Mouse (Mus musculus) forebrain, embryonic 14.5 days (tissue): Measurements from ENCODE around the gene Cul7. TPM values are rescaled to one million over a fixed set of nuclear protein-coding genes. Genes with fewer than 3 reads are reported as not detected.

Experiments
- ATAC-seq: fragments of 200-750 bp; cut with Nextera tagmentation; 2 replicates; pipeline ENCODE4 v1.8.0; 2017; ENCODE audit warnings: mild to moderate bottlenecking, moderate library complexity
- DNase-seq: peaks from one replicate; pipeline ENCODE4 v3.0.0-alpha.2; 2015; ENCODE audit warnings: low spot score
- H3K27ac ChIP-seq: fragments of 300-500 bp; sonication (generic); 2 replicates; pipeline ENCODE4 v1.5.1; 2014; ENCODE audit warnings: low read depth, mild to moderate bottlenecking, control low read depth, low read length, moderate library complexity
- H3K27me3 ChIP-seq: fragments of 300-500 bp; sonication (generic); replicated peaks from 2 replicates; pipeline ENCODE4 v1.6.1; 2014; ENCODE audit warnings: low read length, control low read depth, mixed read lengths; ENCODE audit not compliant: control insufficient read depth, insufficient read depth
- H3K36me3 ChIP-seq: fragments of 300-500 bp; sonication (generic); 2 replicates; pipeline ENCODE4 v1.6.1; 2014; ENCODE audit warnings: low read length, control low read depth; ENCODE audit not compliant: control insufficient read depth, insufficient read depth
- H3K4me1 ChIP-seq: fragments of 300-500 bp; sonication (generic); 2 replicates; pipeline ENCODE4 v1.6.1; 2014; ENCODE audit warnings: antibody characterized with exemption, low read length, control low read depth; ENCODE audit not compliant: control insufficient read depth, insufficient read depth
- H3K4me2 ChIP-seq: fragments of 300-500 bp; sonication (generic); 2 replicates; pipeline ENCODE4 v1.6.1; 2014; ENCODE audit warnings: mild to moderate bottlenecking, control low read depth, low read length
- H3K4me3 ChIP-seq: fragments of 300-500 bp; sonication (generic); 2 replicates; pipeline ENCODE4 v1.5.1; 2014; ENCODE audit warnings: low read depth, low read length, control low read depth
- H3K9ac ChIP-seq: fragments of 300-500 bp; sonication (generic); 2 replicates; pipeline ENCODE4 v1.6.1; 2014; ENCODE audit warnings: mild to moderate bottlenecking, low read length, control low read depth, moderate library complexity
- H3K9me3 ChIP-seq: fragments of 300-500 bp; sonication (generic); replicated peaks from 2 replicates; pipeline ENCODE4 v1.6.1; 2016; ENCODE audit warnings: low read length, control low read depth, mixed read lengths; ENCODE audit not compliant: control insufficient read depth
- WGBS: fragments of 180-500 bp; shearing (Covaris S2); extraction: QIAGEN DNeasy Blood & Tissue Kit; methylation state at CpG from one replicate; pipeline ENCODE4 v1.1.7; 2014; 5-methylcytosine and 5-hydroxymethylcytosine counted together
- polyA plus RNA-seq: library from polyadenylated mRNA; unstranded; fragments of >200 nt; fragmentation: Nextera tagmentation; extraction: Ambion mirVana; gene quantifications from 2 replicates; pipeline ENCODE4 v1.2.1, GENCODE M21; 2014

Cul7 gene
- polyA plus RNA-seq, 1 experiment from 2014 or later: 28.3 TPM

DNA sequence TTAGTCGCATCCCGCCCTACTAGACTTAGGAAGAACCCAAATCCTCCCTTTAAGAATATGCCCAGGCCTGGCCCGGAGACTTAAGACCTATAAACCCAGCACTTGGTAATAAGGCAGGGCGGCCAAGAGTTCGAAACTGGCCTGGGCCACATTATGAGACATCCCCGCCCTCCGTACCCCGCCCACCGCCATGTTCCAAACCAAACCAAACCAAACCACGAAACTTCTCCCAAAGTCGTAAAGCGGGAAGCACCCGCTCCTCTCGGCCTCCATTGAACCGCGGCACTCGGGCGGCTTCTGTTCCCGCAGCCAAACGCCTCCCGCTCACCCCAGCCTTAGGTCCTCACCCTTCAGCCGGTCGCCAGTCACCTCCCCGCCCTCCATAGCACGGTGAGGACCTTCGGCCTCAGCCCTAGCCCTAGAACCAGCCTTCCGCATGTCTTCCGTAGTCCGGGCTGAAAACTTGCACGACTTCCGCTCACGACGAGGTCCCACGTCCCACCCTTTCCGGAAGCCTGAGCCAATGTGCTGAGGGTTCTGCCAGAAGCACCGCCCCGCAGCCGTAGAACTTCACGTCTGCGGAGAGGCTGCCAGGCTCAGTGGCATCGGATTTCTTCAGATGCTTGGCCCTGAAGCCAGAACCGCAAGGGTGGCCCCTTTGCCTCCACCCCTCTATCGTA is 23.9 kb downstream of the Cul7 start, which contains the start of gene Rrp36:
Gene Rrp36 (minus strand): TSS at position 503 of the 680 bp plus-strand sequence.
- under 1% methylated on average over 43 of the region's 43 CpGs for WGBS
- ATAC-seq: peak; percentile 95
- H3K4me3 ChIP-seq: peak within 1 kb of the TSS; percentile 67
- H3K4me1 ChIP-seq: peaks cover 8% of the 10 kb centered on the region
- DNase-seq: peak; percentile 96
- H3K27ac ChIP-seq: peak within 1 kb of the TSS; percentile 49
- no peaks in the 10 kb centered on the region for H3K9me3 ChIP-seq
- H3K27me3 ChIP-seq: no peaks in the 10 kb centered on the region
- H3K36me3 ChIP-seq: peaks cover 63% of the 10 kb centered on the region
- H3K9ac ChIP-seq: peak within 1 kb of the TSS; percentile 74
- peak within 1 kb of the TSS; percentile 91 for H3K4me2 ChIP-seq

DNA sequence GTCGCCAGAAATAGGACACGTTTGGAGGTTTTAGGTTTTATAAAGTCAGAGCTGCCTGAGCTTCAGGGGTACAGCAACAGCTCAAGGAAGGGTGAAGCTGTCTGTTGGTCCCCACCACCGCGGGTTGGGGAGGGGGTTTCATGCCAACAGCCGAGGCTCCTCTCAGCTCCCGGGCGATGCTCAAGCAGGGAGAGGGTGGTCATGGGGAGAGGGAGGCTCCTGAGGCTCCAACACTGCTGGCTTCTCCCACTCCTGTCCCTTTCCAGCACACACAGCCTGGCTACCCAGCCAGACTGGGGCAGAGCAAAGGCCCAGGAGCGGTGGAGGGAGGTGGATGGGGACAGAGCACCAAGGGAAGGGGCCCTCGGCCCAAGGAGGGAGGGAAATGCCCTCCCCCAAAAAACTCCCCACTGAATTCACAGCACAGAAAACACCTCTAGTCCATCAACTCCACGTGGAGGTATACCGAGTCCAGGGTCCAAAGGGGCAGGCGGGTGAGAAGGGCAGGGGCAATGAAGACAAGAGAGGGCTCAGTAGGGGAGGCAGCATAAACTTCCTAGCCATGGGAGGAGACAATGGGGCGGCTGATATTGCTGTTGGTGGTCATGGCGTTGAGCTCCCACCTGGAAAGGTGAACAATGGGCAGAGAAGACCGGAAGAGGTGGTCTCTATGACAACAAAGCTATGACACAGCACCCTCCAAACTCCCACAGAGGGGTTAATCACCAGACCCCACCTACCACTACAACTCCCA is 24.6 kb downstream of the Cul7 start:
- Histone ChIP-seq H3K9ac (peak overlapping the region; percentile 3; the same call in 1 of the 2 replicates), H3K4me3 (peak overlapping the region; percentile 67), H3K4me1 (peaks cover 15% of the 10 kb centered on the region), H3K4me2 (peak overlapping the region; percentile 91), H3K36me3 (peaks cover 56% of the 10 kb centered on the region), H3K27me3 (no peaks in the 10 kb centered on the region), H3K9me3 (no peaks in the 10 kb centered on the region), H3K27ac (peak overlapping the region; percentile 10)
- ATAC-seq: peak; percentile 28
- WGBS: 24% methylated on average over 15 of the region's 15 CpGs
- DNase-seq: no peak

DNA sequence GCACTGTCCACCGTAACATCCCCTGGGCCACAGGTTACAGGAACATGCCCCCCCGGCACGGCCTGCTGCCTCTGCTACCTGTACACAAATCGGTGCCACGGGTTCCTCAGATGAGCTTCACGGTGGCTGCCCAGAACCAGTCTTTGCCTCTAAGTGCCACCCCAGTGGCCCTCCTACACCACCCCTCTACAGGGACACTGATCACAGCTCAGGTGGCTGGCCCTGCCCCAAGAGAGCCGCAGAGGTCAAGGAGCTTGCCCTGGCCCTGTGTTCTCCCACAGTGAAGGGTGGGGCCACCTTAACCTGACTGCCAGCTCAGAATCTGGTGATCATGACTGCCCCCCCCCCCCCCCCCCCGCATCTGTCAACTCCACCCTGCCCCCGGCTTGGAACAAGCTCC is 28.3 kb downstream of the Cul7 start, which contains the start of gene Mea1:
Gene Mea1 (plus strand): TSS at position 378 of the 400 bp plus-strand sequence.
- WGBS: 92% methylated on average over 8 of the region's 9 CpGs
- no peak for ATAC-seq
- no peak within 1 kb of the TSS for H3K27ac ChIP-seq
- H3K4me2 ChIP-seq: peak within 1 kb of the TSS; percentile 77
- H3K4me3 ChIP-seq: peak within 1 kb of the TSS; percentile 80
- no peaks in the 10 kb centered on the region for H3K9me3 ChIP-seq
- H3K36me3 ChIP-seq: peaks cover 45% of the 10 kb centered on the region
- H3K9ac ChIP-seq: peak within 1 kb of the TSS; percentile 76
- no peaks in the 10 kb centered on the region for H3K27me3 ChIP-seq
- DNase-seq: no peak
- peaks cover 21% of the 10 kb centered on the region for H3K4me1 ChIP-seq

DNA sequence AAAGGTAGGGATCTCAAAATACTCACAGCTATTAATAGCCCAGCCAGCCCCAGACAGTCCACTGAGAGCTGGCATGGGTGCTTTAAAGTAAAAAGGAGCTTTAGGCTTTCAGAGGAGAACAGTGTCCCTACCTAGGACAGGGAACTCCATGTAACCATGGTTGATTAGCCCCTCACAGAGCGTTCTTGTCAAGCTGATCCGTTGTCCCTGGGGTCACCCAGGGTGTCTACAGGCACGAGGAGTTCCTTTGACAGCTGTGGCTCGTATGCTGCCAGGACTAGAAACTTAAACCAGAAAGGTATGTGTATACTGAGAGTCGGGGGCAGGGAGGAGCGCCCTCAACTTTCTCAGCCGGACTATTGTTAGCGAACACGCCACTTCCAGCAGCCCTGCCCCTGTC is 28.8 kb downstream of the Cul7 start:
- Histone ChIP-seq H3K4me2 (peak overlapping the region; percentile 77), H3K4me3 (peak overlapping the region; percentile 80; the same call in 1 of the 2 replicates), H3K36me3 (peaks cover 50% of the 10 kb centered on the region), H3K27ac (no peak overlapping the region), H3K4me1 (peaks cover 18% of the 10 kb centered on the region), H3K27me3 (no peaks in the 10 kb centered on the region), H3K9ac (peak overlapping the region; percentile 76), H3K9me3 (no peaks in the 10 kb centered on the region)
- 70% methylated on average over 9 of the region's 9 CpGs for WGBS
- ATAC-seq (no peak), DNase-seq (no peak)

DNA sequence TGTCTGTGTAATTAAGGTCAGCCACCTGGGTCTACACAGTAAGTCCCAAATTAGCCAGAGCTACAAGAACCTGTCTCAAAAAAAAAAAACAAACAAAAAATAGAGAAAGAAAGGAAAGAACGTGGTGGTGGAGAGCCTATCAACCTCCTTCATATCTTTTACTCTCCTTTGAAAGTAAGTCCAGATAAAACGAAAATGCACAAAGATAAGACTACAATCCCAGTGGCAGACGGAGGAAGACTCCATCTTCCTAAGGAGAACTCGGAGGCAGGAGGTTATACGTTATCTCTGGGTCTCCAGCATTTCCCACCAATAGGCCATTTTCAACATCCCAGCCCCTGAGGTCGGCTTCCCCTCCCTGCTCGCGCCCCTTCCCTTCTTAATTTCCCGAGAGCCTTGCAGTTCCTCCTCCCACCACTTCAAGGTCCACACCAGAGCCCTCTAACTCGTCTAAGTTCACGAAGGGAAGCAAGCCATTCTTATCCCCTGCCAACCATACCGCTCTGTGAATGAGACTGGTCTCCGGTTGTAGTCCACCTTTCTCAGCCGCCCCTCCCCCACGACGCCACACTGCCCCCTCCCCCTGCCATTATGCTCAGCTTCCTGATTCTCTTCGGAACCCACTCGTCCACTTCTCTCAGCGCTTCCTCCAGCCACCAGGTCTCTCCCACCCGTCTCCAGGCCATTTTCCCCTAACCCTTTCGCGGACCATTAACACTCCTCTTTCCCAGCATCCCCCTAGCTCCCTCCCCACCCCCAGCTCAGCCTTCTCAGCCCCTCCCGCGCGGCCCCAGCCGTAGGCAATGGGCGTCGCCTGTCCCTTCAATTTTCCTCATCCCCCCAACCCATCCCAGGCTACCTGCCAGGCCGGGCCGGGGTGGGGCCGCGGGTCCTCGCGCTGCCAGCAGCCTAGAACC is 30.0 kb downstream of the Cul7 start:
- ATAC-seq: peak; percentile 15
- H3K9me3 ChIP-seq: no peaks in the 10 kb centered on the region

DNA sequence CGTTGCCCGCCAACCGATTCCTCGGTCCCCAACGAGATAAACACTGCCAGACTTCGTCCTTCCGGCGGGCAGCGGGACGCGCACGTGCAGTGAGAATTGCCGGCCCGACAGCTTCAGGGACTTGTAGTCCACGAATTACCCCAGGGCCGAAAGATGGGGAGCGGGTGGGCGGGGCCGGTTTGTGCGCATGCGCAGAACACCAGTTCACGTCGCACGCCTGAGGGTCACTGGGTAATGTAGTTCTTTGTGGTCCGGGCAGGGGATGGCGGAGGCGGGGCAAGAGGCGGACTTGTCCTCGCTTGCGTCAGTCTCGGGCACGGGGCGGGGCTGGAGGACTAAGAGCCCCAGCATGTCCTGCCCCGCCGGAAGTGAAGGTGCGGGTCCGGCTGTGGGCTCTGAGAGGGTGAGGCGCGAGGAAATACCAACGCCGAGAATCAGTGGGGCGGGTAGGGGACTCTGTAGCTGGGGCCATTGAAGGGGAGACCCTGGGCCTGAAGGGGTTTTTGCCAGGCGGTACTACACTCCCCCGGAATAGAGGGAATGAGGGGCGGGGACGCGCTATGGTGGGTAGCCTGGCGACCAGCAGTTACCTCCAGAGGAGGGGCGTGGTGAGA is 30.7 kb downstream of the Cul7 start, which contains the start of gene Klhdc3:
Gene Klhdc3 (minus strand): TSS at position 155 of the 614 bp plus-strand sequence.
- Histone ChIP-seq H3K27me3 (no peaks in the 10 kb centered on the region), H3K4me1 (peaks cover 18% of the 10 kb centered on the region), H3K9ac (peak within 1 kb of the TSS; percentile 76), H3K27ac (peak within 1 kb of the TSS; percentile 80), H3K36me3 (peaks cover 58% of the 10 kb centered on the region), H3K9me3 (no peaks in the 10 kb centered on the region), H3K4me3 (peak within 1 kb of the TSS; percentile 80), H3K4me2 (peak within 1 kb of the TSS; percentile 79)
- WGBS: under 1% methylated on average over 49 of the region's 49 CpGs
- DNase-seq (peak; percentile 99), ATAC-seq (peak; percentile 98)

More for the DNA sequence above, 30.0 kb downstream of the Cul7 start:
- WGBS: 1% methylated on average over 34 of the region's 34 CpGs
- peaks cover 18% of the 10 kb centered on the region for H3K4me1 ChIP-seq
- peak overlapping the region; percentile 80 for H3K4me3 ChIP-seq
- H3K9ac ChIP-seq: peak overlapping the region; percentile 76
- peaks cover 58% of the 10 kb centered on the region for H3K36me3 ChIP-seq
- H3K4me2 ChIP-seq: peak overlapping the region; percentile 77
- H3K27me3 ChIP-seq: no peaks in the 10 kb centered on the region
- peak overlapping the region; percentile 80 for H3K27ac ChIP-seq
- peak; percentile 61 for DNase-seq

DNA sequence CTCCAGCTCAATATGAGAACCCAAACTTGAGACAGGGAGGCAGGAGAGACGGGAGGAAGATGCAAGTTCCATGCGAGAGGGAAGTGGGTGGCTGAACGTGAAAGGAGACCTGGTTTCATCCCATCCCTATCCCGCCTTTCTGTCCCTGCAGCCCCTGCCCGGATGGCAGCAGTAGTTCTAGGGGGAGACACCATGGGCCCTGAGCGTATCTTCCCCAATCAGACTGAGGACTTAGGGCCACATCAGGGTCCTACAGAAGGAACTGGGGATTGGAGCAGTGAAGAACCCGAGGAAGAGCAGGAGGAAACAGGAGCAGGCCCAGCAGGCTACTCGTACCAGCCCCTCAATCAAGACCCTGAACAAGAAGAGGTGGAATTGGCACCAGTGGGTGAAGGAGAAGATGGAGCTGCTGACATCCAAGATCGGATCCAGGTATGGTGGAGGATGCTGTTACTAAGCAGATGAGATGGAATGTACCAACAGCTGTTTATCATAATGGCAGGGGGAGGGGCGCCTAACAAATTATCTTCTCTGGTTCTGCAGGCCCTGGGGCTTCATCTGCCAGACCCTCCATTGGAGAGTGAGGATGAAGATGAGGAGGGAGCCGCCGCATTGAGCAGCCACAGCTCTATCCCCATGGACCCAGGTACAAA is 31.5 kb downstream of the Cul7 start:
- peaks cover 58% of the 10 kb centered on the region for H3K36me3 ChIP-seq
- WGBS: 31% methylated on average over 12 of the region's 12 CpGs
- ATAC-seq: no peak

More for the DNA sequence above, 31.5 kb downstream of the Cul7 start:
- no peak for DNase-seq
- Histone ChIP-seq H3K27me3 (no peaks in the 10 kb centered on the region), H3K4me2 (peak overlapping the region; percentile 79), H3K4me1 (peaks cover 18% of the 10 kb centered on the region), H3K9ac (peak overlapping the region; percentile 70), H3K9me3 (no peaks in the 10 kb centered on the region), H3K27ac (no peak overlapping the region), H3K4me3 (peak overlapping the region; percentile 80)
